Mouse (Mus musculus): ENCODE measurements around the gene Klf16.

Gene Klf16

GRCm38 (mm10) chr10:80577195-80578130 is at the start of gene Klf16:
Klf16 (minus strand) TSS chr10:80577321.
- DNase-seq (ENCODE audit: low read depth, low spot score): peak; percentile 94

GRCm38 (mm10) chr10:80625764-80626163 is 48.6 kb upstream of the Klf16 start:
- DNase-seq (ENCODE audit: low read depth, low spot score): no peak

GRCm38 (mm10) chr10:80623457-80624191 is 46.5 kb upstream of the Klf16 start:
- peak; percentile 59 for DNase-seq (ENCODE audit: low read depth, low spot score)

- DNase-seq (ENCODE audit: low read depth, low spot score): peak; percentile 34
Measured at GRCm38 (mm10) chr10:80622661-80623456, 45.7 kb upstream of the Klf16 start, which contains the start of gene Csnk1g2. Csnk1g2 (plus strand) TSS chr10:80622838.

- DNase-seq (ENCODE audit: low read depth, low spot score): peak; percentile 100
Measured at GRCm38 (mm10) chr10:80621940-80622660, 45.0 kb upstream of the Klf16 start.

- DNase-seq (ENCODE audit: low read depth, low spot score): no peak
Measured at GRCm38 (mm10) chr10:80621690-80621939, 44.5 kb upstream of the Klf16 start.

- DNase-seq (ENCODE audit: low read depth, low spot score): no peak
Measured at GRCm38 (mm10) chr10:80620796-80621689, 43.9 kb upstream of the Klf16 start.

GRCm38 (mm10) chr10:80620365-80620764 is 43.2 kb upstream of the Klf16 start:
- no peak for DNase-seq (ENCODE audit: low read depth, low spot score)

- DNase-seq (ENCODE audit: low read depth, low spot score): no peak
Measured at GRCm38 (mm10) chr10:80619465-80620244, 42.5 kb upstream of the Klf16 start.

GRCm38 (mm10) chr10:80618181-80618580 is 41.1 kb upstream of the Klf16 start:
- no peak for DNase-seq (ENCODE audit: low read depth, low spot score)

GRCm38 (mm10) chr10:80614351-80614750 is 37.2 kb upstream of the Klf16 start:
- DNase-seq (ENCODE audit: low read depth, low spot score): no peak

GRCm38 (mm10) chr10:80613821-80614220 is 36.7 kb upstream of the Klf16 start:
- no peak for DNase-seq (ENCODE audit: low read depth, low spot score)

- DNase-seq (ENCODE audit: low read depth, low spot score): no peak
Measured at GRCm38 (mm10) chr10:80611905-80612304, 34.8 kb upstream of the Klf16 start.

- peak; percentile 71 for DNase-seq (ENCODE audit: low read depth, low spot score)
Measured at GRCm38 (mm10) chr10:80611024-80611423, 33.9 kb upstream of the Klf16 start.

GRCm38 (mm10) chr10:80610116-80610785 is 33.1 kb upstream of the Klf16 start:
- DNase-seq (ENCODE audit: low read depth, low spot score): no peak

GRCm38 (mm10) chr10:80609269-80609924 is 32.3 kb upstream of the Klf16 start:
- no peak for DNase-seq (ENCODE audit: low read depth, low spot score)

- DNase-seq (ENCODE audit: low read depth, low spot score): no peak
Measured at GRCm38 (mm10) chr10:80608435-80608834, 31.3 kb upstream of the Klf16 start.

- no peak for DNase-seq (ENCODE audit: low read depth, low spot score)
Measured at GRCm38 (mm10) chr10:80606737-80607350, 29.7 kb upstream of the Klf16 start.
